Mouse (Mus musculus) MEL (cell line): ENCODE data around the gene Pecam1.

Source experiments
- CTCF ChIP-seq, 3 experiments: IDR thresholded peaks in 2 of 3; conservative IDR thresholded peaks in 1 of 3; 2 replicates each; pipeline ENCODE4 v1.5.1; 2011 to 2012; ENCODE audit warnings: low read length in 3 of 3, low read depth in 2 of 3, mild to moderate bottlenecking in 2 of 3, improper control_type of control experiment in 1 of 3, inconsistent platforms in 1 of 3, mixed read lengths in 1 of 3, moderate library complexity in 1 of 3; ENCODE audit not compliant: control insufficient read depth in 1 of 3, insufficient read depth in 1 of 3, poor library complexity in 1 of 3, severe bottlenecking in 1 of 3
- E2F4 ChIP-seq: IDR thresholded peaks from 2 replicates; pipeline ENCODE4 v1.6.1; 2011; ENCODE audit warnings: low read depth, low read length, improper control_type of control experiment, borderline replicate concordance
- EP300 ChIP-seq, 2 experiments: IDR thresholded peaks; 2 replicates each; pipeline ENCODE4 v1.6.1; 2011; ENCODE audit warnings: improper control_type of control experiment in 2 of 2, low read length in 2 of 2, low read depth in 1 of 2, mild to moderate bottlenecking in 1 of 2
- GATA1 ChIP-seq: IDR thresholded peaks from 2 replicates; pipeline ENCODE4 v1.6.1; 2011; ENCODE audit warnings: low read depth, low read length, improper control_type of control experiment
- MXI1 ChIP-seq: IDR thresholded peaks from 2 replicates; pipeline ENCODE4 v1.6.1; 2011; ENCODE audit warnings: mild to moderate bottlenecking, low read depth, low read length, improper control_type of control experiment
- NELFE ChIP-seq: IDR thresholded peaks from 2 replicates; pipeline ENCODE4 v1.6.1; 2011; ENCODE audit warnings: low read depth, low read length, improper control_type of control experiment
- POLR2A ChIP-seq, 2 experiments: IDR thresholded peaks; 2 replicates each; pipeline ENCODE4 v1.6.1; 2011 to 2012; ENCODE audit warnings: low read length in 2 of 2, mild to moderate bottlenecking in 2 of 2, control low read depth in 1 of 2, improper control_type of control experiment in 1 of 2, low read depth in 1 of 2, moderate library complexity in 1 of 2; ENCODE audit not compliant: control insufficient read depth in 1 of 2, insufficient read depth in 1 of 2, poor library complexity in 1 of 2
- POLR2AphosphoS2 ChIP-seq: IDR thresholded peaks from 2 replicates; pipeline ENCODE4 v1.6.1; 2011; ENCODE audit warnings: low read length, improper control_type of control experiment
- RCOR1 ChIP-seq: IDR thresholded peaks from 2 replicates; pipeline ENCODE4 v1.6.1; 2012; ENCODE audit warnings: low read depth, mild to moderate bottlenecking, inconsistent platforms, low read length, improper control_type of control experiment
- USF1 ChIP-seq: IDR thresholded peaks from 2 replicates; pipeline ENCODE4 v1.6.1; 2014; ENCODE audit warnings: low read depth, mild to moderate bottlenecking, inconsistent platforms, low read length, improper control_type of control experiment, moderate library complexity
- USF2 ChIP-seq, 2 experiments: IDR thresholded peaks; 2 replicates each; pipeline ENCODE4 v1.6.1; 2011 to 2012; ENCODE audit warnings: improper control_type of control experiment in 2 of 2, low read length in 2 of 2, borderline replicate concordance in 1 of 2, inconsistent platforms in 1 of 2, low read depth in 1 of 2, mild to moderate bottlenecking in 1 of 2; ENCODE audit not compliant: insufficient read depth in 1 of 2
- ZC3H11A ChIP-seq: IDR thresholded peaks from 2 replicates; pipeline ENCODE4 v1.6.1; 2012; ENCODE audit warnings: low read depth, mild to moderate bottlenecking, inconsistent platforms, low read length, improper control_type of control experiment
- ZKSCAN1 ChIP-seq: IDR thresholded peaks from 2 replicates; pipeline ENCODE4 v1.6.1; 2012; ENCODE audit warnings: low read depth, mild to moderate bottlenecking, inconsistent platforms, low read length, improper control_type of control experiment, moderate library complexity

DNA sequence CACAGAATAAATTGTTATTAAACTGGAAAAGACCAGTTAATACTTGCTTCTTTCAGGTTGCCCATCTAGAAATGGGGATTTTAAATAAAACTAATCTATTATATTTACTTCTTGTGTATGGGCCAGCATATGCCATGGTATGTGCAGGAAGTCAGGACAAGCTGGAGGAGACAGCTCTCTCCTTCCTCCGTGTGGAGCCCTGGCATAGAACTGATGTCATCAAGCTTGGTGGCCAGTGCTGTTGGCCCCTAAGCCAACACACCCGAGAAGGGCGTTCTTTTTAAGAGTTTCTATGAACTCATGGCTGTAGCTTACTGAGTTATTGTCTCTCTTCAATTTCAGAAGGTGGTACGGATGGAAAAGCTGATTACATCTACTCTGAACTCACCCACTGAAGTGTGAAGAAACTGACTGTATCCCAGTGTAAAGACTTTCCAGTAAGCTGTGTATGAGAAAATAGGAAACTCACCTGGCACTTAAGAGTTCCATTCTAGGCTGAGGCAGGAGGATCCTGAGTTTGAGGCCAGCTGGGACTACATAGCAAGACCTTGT, 16.3 kb upstream of the Pecam1 start:
- no peak for TF ChIP-seq ZKSCAN1
- no peak for TF ChIP-seq RCOR1
- TF ChIP-seq CTCF (IDR thresholded peaks at IDR 0.05 in 2 of 3, conservative IDR thresholded peaks at IDR 0.05 in 1 of 3; ENCODE audit: control insufficient read depth in 1 of 3, insufficient read depth in 1 of 3, low read depth in 2 of 3, low read length in 3 of 3, poor library complexity in 1 of 3, severe bottlenecking in 1 of 3), result no peak
- no peak for TF ChIP-seq POLR2A (IDR thresholded peaks at IDR 0.05; ENCODE audit: control insufficient read depth in 1 of 2, insufficient read depth in 1 of 2, low read depth in 1 of 2, low read length in 2 of 2, poor library complexity in 1 of 2)
- no peak for TF ChIP-seq USF2 (IDR thresholded peaks at IDR 0.05; ENCODE audit: borderline replicate concordance in 1 of 2, insufficient read depth in 1 of 2, low read depth in 1 of 2, low read length in 2 of 2)
- no peak for TF ChIP-seq EP300 (IDR thresholded peaks at IDR 0.05; ENCODE audit: low read depth in 1 of 2, low read length in 2 of 2)
- no peak for TF ChIP-seq NELFE
- TF ChIP-seq USF1, result no peak
- no peak for TF ChIP-seq MXI1
- TF ChIP-seq ZC3H11A, result no peak
- no peak for TF ChIP-seq POLR2AphosphoS2
- TF ChIP-seq GATA1, result no peak
- TF ChIP-seq E2F4, result no peak
